Comparison of ENCODE assay signal across 9 mouse cellular contexts in genomic region chrX:36901655-36902054, GRCm38 (mm10). TPM values are rescaled to one million over a fixed set of nuclear protein-coding genes. Genes with fewer than 3 reads are reported as not detected.
A peak's percentile ranks its signal among the peaks of the same experiment; 100 is the strongest.
DNase-seq lines count a peak whose midpoint lies in the region; ATAC-seq and TF ChIP-seq lines count a peak whose summit lies in the region.
"Had no signal": no experiment of that assay in that cellular context is flagged by ENCODE, and none has a peak within 500 bp of the region (broad histone marks: within the 10 kb centered on the region; RNA-seq: fewer than 3 reads in every experiment).

No protein-coding gene starts in this region.

- no peak overlapping the region for H3K4me3 ChIP-seq in lung, postnatal 0 days (ENCODE audit: low read depth, low read length)
- H3K4me3 ChIP-seq in forebrain, embryonic 10.5 days: peak overlapping the region; percentile 69
- H3K4me3 ChIP-seq in limb, embryonic 11.5 days (ENCODE audit: low read depth, low read length): peak overlapping the region; percentile 45; the same call in 1 of the 2 replicates
- H3K4me3 ChIP-seq in olfactory bulb, adult 2 months (ENCODE audit: insufficient read depth, low read depth, low read length): peak overlapping the region; percentile 99

- no peak overlapping the region for H3K27ac ChIP-seq in lung, postnatal 0 days (ENCODE audit: low read length)
- peak overlapping the region; percentile 88; the same call in 1 of the 2 replicates for H3K27ac ChIP-seq in forebrain, embryonic 10.5 days
- H3K27ac ChIP-seq in limb, embryonic 11.5 days (replicated peaks; ENCODE audit: low read depth, low read length): no peak overlapping the region
- H3K27ac ChIP-seq in olfactory bulb, adult 2 months (ENCODE audit: insufficient read depth, low read depth, low read length): peak overlapping the region; percentile 97; the same call in 1 of the 2 replicates

- no peak overlapping the region for H3K9ac ChIP-seq in lung, postnatal 0 days (replicated peaks; ENCODE audit: low read depth)
- no peak overlapping the region for H3K9ac ChIP-seq in limb, embryonic 11.5 days (ENCODE audit: low read length)

- H3K36me3 ChIP-seq in lung, postnatal 0 days (ENCODE audit: insufficient read depth, low read length): no peaks in the 10 kb centered on the region
- H3K36me3 ChIP-seq in forebrain, embryonic 10.5 days (replicated peaks): no peaks in the 10 kb centered on the region
- no peaks in the 10 kb centered on the region for H3K36me3 ChIP-seq in limb, embryonic 11.5 days (ENCODE audit: control insufficient read depth, insufficient read depth, low read length)

- H3K4me2 ChIP-seq in lung, postnatal 0 days (replicated peaks; ENCODE audit: low read depth, low read length): peak overlapping the region; percentile 69; the same call in 1 of the 2 replicates
- peak overlapping the region; percentile 68 for H3K4me2 ChIP-seq in limb, embryonic 11.5 days (ENCODE audit: low read depth, severe bottlenecking)

- no peak for ATAC-seq in lung, postnatal 0 days
- ATAC-seq in limb, embryonic 11.5 days (ENCODE audit: insufficient number of reproducible peaks, low FRiP score, low TSS enrichment, low read depth): no peak

- H3K4me1 ChIP-seq in lung, postnatal 0 days (ENCODE audit: insufficient read depth, low read depth, low read length): no peaks in the 10 kb centered on the region
- H3K4me1 ChIP-seq in forebrain, embryonic 10.5 days: peaks cover 10% of the 10 kb centered on the region; the same call in 1 of the 2 replicates
- H3K4me1 ChIP-seq in limb, embryonic 11.5 days (ENCODE audit: control insufficient read depth, insufficient read depth, low read length): no peaks in the 10 kb centered on the region
- H3K4me1 ChIP-seq in olfactory bulb, adult 2 months (ENCODE audit: control insufficient read depth, insufficient read depth, low read length): 0 out of 2 replicates have a peak, but pooled peaks cover 2% of the 10 kb centered on the region

- no peaks in the 10 kb centered on the region for H3K27me3 ChIP-seq in lung, postnatal 0 days (replicated peaks; ENCODE audit: insufficient read depth, low read length)
- no peaks in the 10 kb centered on the region for H3K27me3 ChIP-seq in forebrain, embryonic 10.5 days (ENCODE audit: poor library complexity, severe bottlenecking)
- no peaks in the 10 kb centered on the region for H3K27me3 ChIP-seq in limb, embryonic 11.5 days (ENCODE audit: control insufficient read depth, insufficient read depth, low read length)

- H3K9me3 ChIP-seq in lung, postnatal 0 days (ENCODE audit: low read length): no peaks in the 10 kb centered on the region
- no peaks in the 10 kb centered on the region for H3K9me3 ChIP-seq in forebrain, embryonic 10.5 days
- H3K9me3 ChIP-seq in limb, embryonic 11.5 days (ENCODE audit: control insufficient read depth, low read length): no peaks in the 10 kb centered on the region

- TF ChIP-seq EP300 in lung, postnatal 0 days (IDR thresholded peaks at IDR 0.05): no peak

- no peak for TF ChIP-seq CTCF in lung, postnatal 0 days (IDR thresholded peaks at IDR 0.05)
- no peak for TF ChIP-seq CTCF in olfactory bulb, adult 2 months (IDR thresholded peaks at IDR 0.05; ENCODE audit: insufficient read depth, low read depth, low read length)

- WGBS in lung, postnatal 0 days: 31% methylated on average over 3 of the region's 3 CpGs
- WGBS in forebrain, embryonic 10.5 days: 29% methylated on average over 3 of the region's 3 CpGs
- WGBS in limb, embryonic 11.5 days: 45% methylated on average over 3 of the region's 3 CpGs
- 16% methylated on average over 3 of the region's 3 CpGs for WGBS in olfactory bulb, adult 2 months

- TF ChIP-seq POLR2A in olfactory bulb, adult 2 months (IDR thresholded peaks at IDR 0.05; ENCODE audit: insufficient read depth, low read depth, low read length): no peak

- no peak for DNase-seq in lung, postnatal 0 days (ENCODE audit: low spot score)
- no peak for DNase-seq in lung, postnatal 14 days
- no peak for DNase-seq in forebrain, embryonic 10.5 days (ENCODE audit: extremely low spot score, low spot score)
- no peak for DNase-seq in limb, embryonic 11.5 days (ENCODE audit: low spot score)
- DNase-seq in right cerebral cortex, postnatal 36 days (ENCODE audit: low spot score in 2 of 2): no peak
- no peak for DNase-seq in Muller cell, postnatal 12 days (ENCODE audit: inconsistent ontology term)
- DNase-seq: adrenal gland, adult 8-10 months; gastrocnemius, adult 2 months had no signal

RNA-seq across cellular contexts. Expression of gene Nkrf, which starts 1.0 kb away (rescaled TPM):
- 0.97 and 1.0 TPM in 2 replicates for polyA plus RNA-seq in lung, postnatal 0 days (2015; fragmentation: Nextera tagmentation; extraction: Ambion mirVana)
- 2.4 and 2.6 TPM in 2 replicates for polyA plus RNA-seq in forebrain, embryonic 10.5 days (2016; fragmentation: Nextera tagmentation; extraction: Ambion mirVana)
- 2.6 and 2.9 TPM in 2 replicates for polyA plus RNA-seq in limb, embryonic 11.5 days (2014; fragmentation: Nextera tagmentation; extraction: Ambion mirVana)
- polyA plus RNA-seq in olfactory bulb, adult 2 months (2012; ENCODE audit: insufficient read depth, insufficient read length, low replicate concordance, missing spikeins): not detected in 2 replicates

RNA-seq across cellular contexts. Expression of gene C330007P06Rik, which starts 27.7 kb away (rescaled TPM):
- 21.2 and 23.9 TPM in 2 replicates for polyA plus RNA-seq in lung, postnatal 0 days (2015; fragmentation: Nextera tagmentation; extraction: Ambion mirVana)
- polyA plus RNA-seq in forebrain, embryonic 10.5 days (2016; fragmentation: Nextera tagmentation; extraction: Ambion mirVana): 32.7 and 33.0 TPM in 2 replicates
- 36.0 and 41.8 TPM in 2 replicates for polyA plus RNA-seq in limb, embryonic 11.5 days (2014; fragmentation: Nextera tagmentation; extraction: Ambion mirVana)
- not detected in 2 replicates for polyA plus RNA-seq in olfactory bulb, adult 2 months (2012; ENCODE audit: insufficient read depth, insufficient read length, low replicate concordance, missing spikeins)

RNA-seq across cellular contexts. Expression of gene Ube2a, which starts 28.0 kb away (rescaled TPM):
- 176 and 189 TPM in 2 replicates for polyA plus RNA-seq in lung, postnatal 0 days (2015; fragmentation: Nextera tagmentation; extraction: Ambion mirVana)
- polyA plus RNA-seq in forebrain, embryonic 10.5 days (2016; fragmentation: Nextera tagmentation; extraction: Ambion mirVana): 126 and 131 TPM in 2 replicates
- 124 and 129 TPM in 2 replicates for polyA plus RNA-seq in limb, embryonic 11.5 days (2014; fragmentation: Nextera tagmentation; extraction: Ambion mirVana)
- not detected in 2 replicates for polyA plus RNA-seq in olfactory bulb, adult 2 months (2012; ENCODE audit: insufficient read depth, insufficient read length, low replicate concordance, missing spikeins)

Comparison
In these comparisons a context has a peak if more than half of its experiments do, and no peak if none do; other contexts are left out.
1. H3K27ac ChIP-seq: peak in forebrain, embryonic 10.5 days (single experiment) and olfactory bulb, adult 2 months (single experiment); none in lung, postnatal 0 days (single experiment) and limb, embryonic 11.5 days (single experiment).
2. RNA of gene Ube2a, which starts 28.0 kb away (polyA plus RNA-seq): 176 to 189 TPM in lung, postnatal 0 days, 126 to 131 TPM in forebrain, embryonic 10.5 days and 124 to 129 TPM in limb, embryonic 11.5 days; not detected in olfactory bulb, adult 2 months; every median in the first group is over 100 times any median in the second.